Mouse (Mus musculus): ENCODE measurements around the gene Krt222. TPM values are rescaled to one million over a fixed set of nuclear protein-coding genes. Genes with fewer than 3 reads are reported as not detected.

Krt222 gene
- total and polyA plus RNA-seq, 2 experiments from 2014 or later: 4.5 to 6.9 TPM

DNA sequence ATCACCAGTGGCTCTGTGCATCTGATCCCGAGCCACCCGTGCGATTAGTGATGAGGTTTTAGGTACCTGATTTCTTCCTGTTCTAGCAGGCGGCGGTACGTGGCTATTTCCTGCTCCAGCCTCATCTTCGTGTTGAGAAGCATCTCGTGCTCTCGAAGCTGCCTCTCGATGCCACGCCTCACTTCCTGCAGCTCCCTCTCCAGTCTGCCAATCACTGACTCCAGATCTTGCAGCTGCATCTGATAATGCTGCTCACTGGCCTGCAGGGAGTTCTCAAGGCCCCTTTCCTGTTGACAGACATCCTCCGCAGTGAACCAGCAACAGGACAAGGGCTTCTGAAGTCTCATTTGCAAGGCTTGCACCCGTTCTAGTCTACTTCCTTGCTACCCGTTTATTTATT is 5.4 kb downstream of the Krt222 start:
- TF ChIP-seq CTCF (IDR thresholded peaks at IDR 0.05; ENCODE audit: low read depth) (no peak), EP300 (IDR thresholded peaks at IDR 0.05; ENCODE audit: low read depth) (no peak)
- Histone ChIP-seq H3K4me2 (ENCODE audit: low read depth, low read length) (no peak overlapping the region), H3K4me3 (ENCODE audit: low read depth, low read length) (no peak overlapping the region), H3K9me3 (replicated peaks; ENCODE audit: control insufficient read depth, low read length) (no peaks in the 10 kb centered on the region), H3K4me1 (ENCODE audit: control insufficient read depth, insufficient read depth) (peaks cover 3% of the 10 kb centered on the region; the same call in 1 of the 2 replicates), H3K27me3 (ENCODE audit: control insufficient read depth, insufficient read depth, low read length) (no peaks in the 10 kb centered on the region), H3K27ac (ENCODE audit: low read depth) (no peak overlapping the region), H3K9ac (replicated peaks; ENCODE audit: low read depth, low read length) (no peak overlapping the region), H3K36me3 (replicated peaks; ENCODE audit: control insufficient read depth, insufficient read depth, low read length) (no peaks in the 10 kb centered on the region)
- no peak for ATAC-seq (ENCODE audit: insufficient read depth, low read depth)
- peak; percentile 19 for DNase-seq (ENCODE audit: low spot score)
- 25% methylated on average over 14 of the region's 14 CpGs for WGBS

- ATAC-seq (ENCODE audit: insufficient read depth, low read depth) (no peak; the same call in 1 of the 2 replicates), DNase-seq (ENCODE audit: low spot score) (no peak)
- peak overlapping the region; percentile 82 for H3K4me2 ChIP-seq (ENCODE audit: low read depth, low read length)
- 23% methylated on average over 15 of the region's 15 CpGs for WGBS
- no peaks in the 10 kb centered on the region for H3K27me3 ChIP-seq (ENCODE audit: control insufficient read depth, insufficient read depth, low read length)
- peak overlapping the region; percentile 96 for H3K4me3 ChIP-seq (ENCODE audit: low read depth, low read length)
- H3K36me3 ChIP-seq (replicated peaks; ENCODE audit: control insufficient read depth, insufficient read depth, low read length): peaks cover 15% of the 10 kb centered on the region; the same call in 1 of the 2 replicates
- TF ChIP-seq EP300 (IDR thresholded peaks at IDR 0.05; ENCODE audit: low read depth): no peak
- no peak for TF ChIP-seq CTCF (IDR thresholded peaks at IDR 0.05; ENCODE audit: low read depth)
- no peaks in the 10 kb centered on the region for H3K9me3 ChIP-seq (replicated peaks; ENCODE audit: control insufficient read depth, low read length)
- peak overlapping the region; percentile 97 for H3K27ac ChIP-seq (ENCODE audit: low read depth)
- peaks cover 8% of the 10 kb centered on the region; the same call in 1 of the 2 replicates for H3K4me1 ChIP-seq (ENCODE audit: control insufficient read depth, insufficient read depth)
- H3K9ac ChIP-seq (replicated peaks; ENCODE audit: low read depth, low read length): peak overlapping the region; percentile 99
Measured at GRCm38 (mm10) chr11:99231049-99231816, 12.7 kb downstream of the Krt222 start.

DNA sequence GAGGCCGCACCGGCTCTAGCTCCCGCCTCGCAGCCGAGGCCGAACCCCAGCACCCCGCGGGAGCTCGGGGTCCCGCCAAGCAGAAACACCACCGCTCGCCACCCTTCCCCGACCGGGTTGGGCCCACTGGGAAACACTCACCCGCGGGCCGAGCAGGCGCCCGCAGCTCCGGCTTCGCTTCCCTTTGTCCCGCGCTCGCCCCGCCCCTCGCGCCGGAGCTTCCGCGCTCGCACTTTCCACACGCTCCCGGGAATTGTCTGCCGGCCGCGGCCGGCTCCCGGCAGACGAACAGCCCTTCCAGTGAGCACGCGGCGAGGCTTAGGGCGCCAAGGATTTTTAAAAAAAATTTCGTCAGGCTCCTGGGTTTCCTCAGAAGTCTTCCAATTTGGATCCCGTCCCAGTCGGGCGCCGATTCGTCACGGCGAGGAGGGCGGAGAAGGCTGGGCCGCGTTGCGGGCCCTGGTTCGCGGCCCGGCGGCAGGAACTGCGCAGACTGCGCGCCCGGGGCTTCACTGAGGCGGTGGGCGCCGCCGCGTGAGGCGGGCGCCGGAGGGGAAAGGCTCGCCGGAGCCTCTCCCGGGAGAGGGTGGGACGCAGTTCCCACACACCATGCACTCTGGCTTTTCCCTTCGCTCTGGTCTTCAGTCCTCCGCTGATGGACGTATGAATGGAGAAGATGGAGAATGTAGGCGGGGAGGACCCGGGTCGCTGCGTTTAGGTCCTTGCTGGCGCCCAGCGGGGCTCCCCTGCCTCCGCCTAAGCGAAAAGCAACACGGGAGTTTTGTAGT is 13.4 kb downstream of the Krt222 start, which contains the start of gene Smarce1:
TSS of gene Smarce1 (minus strand) at position 757 of the 788 bp plus-strand sequence.
- TF ChIP-seq CTCF (IDR thresholded peaks at IDR 0.05; ENCODE audit: low read depth): no peak
- TF ChIP-seq EP300 (IDR thresholded peaks at IDR 0.05; ENCODE audit: low read depth): 0 out of 2 replicates have a peak, but pooled peaks have one; percentile 14
- Histone ChIP-seq H3K4me1 (ENCODE audit: control insufficient read depth, insufficient read depth) (peaks cover 8% of the 10 kb centered on the region; the same call in 1 of the 2 replicates), H3K4me3 (ENCODE audit: low read depth, low read length) (peak within 1 kb of the TSS; percentile 96), H3K27me3 (ENCODE audit: control insufficient read depth, insufficient read depth, low read length) (no peaks in the 10 kb centered on the region), H3K36me3 (replicated peaks; ENCODE audit: control insufficient read depth, insufficient read depth, low read length) (peaks cover 22% of the 10 kb centered on the region), H3K4me2 (ENCODE audit: low read depth, low read length) (peak within 1 kb of the TSS; percentile 82), H3K9me3 (replicated peaks; ENCODE audit: control insufficient read depth, low read length) (no peaks in the 10 kb centered on the region), H3K9ac (replicated peaks; ENCODE audit: low read depth, low read length) (peak within 1 kb of the TSS; percentile 99), H3K27ac (ENCODE audit: low read depth) (peak within 1 kb of the TSS; percentile 97)
- WGBS: under 1% methylated on average over 76 of the region's 87 CpGs
- peak; percentile 53 for DNase-seq (ENCODE audit: low spot score)
- ATAC-seq (ENCODE audit: insufficient read depth, low read depth): peak; percentile 87

DNA sequence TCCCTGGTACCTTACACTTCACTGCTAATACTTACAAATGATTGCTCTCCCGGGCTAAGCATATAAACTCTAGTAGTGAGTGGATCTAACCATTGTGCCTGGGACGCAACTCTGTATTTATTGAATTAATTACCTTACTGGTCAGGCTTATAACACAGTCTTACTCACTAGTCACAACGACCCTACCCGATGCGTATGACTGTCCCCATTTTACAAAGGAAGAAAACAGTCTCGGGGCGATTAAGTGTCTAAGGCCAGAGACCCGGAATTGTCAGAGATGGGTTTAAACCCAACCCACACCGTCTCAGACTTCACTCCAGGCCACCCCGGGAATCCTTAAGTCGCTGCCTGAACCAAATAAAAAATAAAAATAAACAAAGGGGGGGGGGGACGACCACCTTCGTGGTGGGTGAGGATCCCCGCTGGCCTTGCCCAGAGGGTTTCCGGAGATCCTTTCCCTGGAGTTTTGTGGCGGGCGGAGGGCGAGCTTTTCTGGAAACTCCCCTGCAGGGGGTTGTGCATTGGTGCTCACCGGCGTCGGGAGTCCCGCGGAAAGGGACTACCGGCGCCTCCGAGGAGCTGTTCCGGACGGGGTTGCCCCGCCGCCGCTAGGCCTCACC is 14.1 kb downstream of the Krt222 start:
- H3K4me3 ChIP-seq (ENCODE audit: low read depth, low read length): peak overlapping the region; percentile 96
- under 1% methylated on average over 31 of the region's 31 CpGs for WGBS
- peaks cover 8% of the 10 kb centered on the region; the same call in 1 of the 2 replicates for H3K4me1 ChIP-seq (ENCODE audit: control insufficient read depth, insufficient read depth)
- peak overlapping the region; percentile 97 for H3K27ac ChIP-seq (ENCODE audit: low read depth)
- DNase-seq (ENCODE audit: low spot score) (peak; percentile 32), ATAC-seq (ENCODE audit: insufficient read depth, low read depth) (peak; percentile 67)
- no peaks in the 10 kb centered on the region for H3K9me3 ChIP-seq (replicated peaks; ENCODE audit: control insufficient read depth, low read length)
- H3K27me3 ChIP-seq (ENCODE audit: control insufficient read depth, insufficient read depth, low read length): no peaks in the 10 kb centered on the region
- H3K36me3 ChIP-seq (replicated peaks; ENCODE audit: control insufficient read depth, insufficient read depth, low read length): peaks cover 29% of the 10 kb centered on the region
- H3K4me2 ChIP-seq (ENCODE audit: low read depth, low read length): peak overlapping the region; percentile 82
- H3K9ac ChIP-seq (replicated peaks; ENCODE audit: low read depth, low read length): peak overlapping the region; percentile 99
- TF ChIP-seq EP300 (IDR thresholded peaks at IDR 0.05; ENCODE audit: low read depth) (no peak), CTCF (IDR thresholded peaks at IDR 0.05; ENCODE audit: low read depth) (no peak)

DNA sequence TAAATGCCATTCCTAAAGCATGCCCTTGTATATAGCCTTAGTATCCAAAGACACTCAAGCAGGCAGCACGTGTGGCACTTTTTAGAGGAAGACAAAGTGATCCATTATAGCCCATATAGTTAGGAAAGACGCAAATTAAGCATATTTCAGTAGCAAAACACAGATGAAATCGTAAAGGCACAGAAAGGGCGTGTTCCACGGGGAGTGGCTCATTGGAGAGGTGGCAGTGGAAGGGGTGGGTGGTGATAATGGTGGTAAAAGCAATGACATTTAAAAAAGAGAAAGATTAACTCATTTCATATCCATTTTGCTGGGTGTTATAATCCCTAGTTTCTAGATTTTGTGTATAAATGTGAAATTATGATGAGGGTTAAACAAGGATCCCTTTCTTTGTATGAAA is 17.6 kb downstream of the Krt222 start:
- TF ChIP-seq EP300 (IDR thresholded peaks at IDR 0.05; ENCODE audit: low read depth) (no peak), CTCF (IDR thresholded peaks at IDR 0.05; ENCODE audit: low read depth) (no peak)
- WGBS: 88% methylated on average over 5 of the region's 5 CpGs
- H3K4me3 ChIP-seq (ENCODE audit: low read depth, low read length): no peak overlapping the region
- H3K9me3 ChIP-seq (replicated peaks; ENCODE audit: control insufficient read depth, low read length): no peaks in the 10 kb centered on the region
- DNase-seq (ENCODE audit: low spot score): no peak
- no peak overlapping the region for H3K27ac ChIP-seq (ENCODE audit: low read depth)
- H3K4me2 ChIP-seq (ENCODE audit: low read depth, low read length): no peak overlapping the region
- no peaks in the 10 kb centered on the region for H3K27me3 ChIP-seq (ENCODE audit: control insufficient read depth, insufficient read depth, low read length)
- peaks cover 51% of the 10 kb centered on the region for H3K36me3 ChIP-seq (replicated peaks; ENCODE audit: control insufficient read depth, insufficient read depth, low read length)
- peaks cover 15% of the 10 kb centered on the region; the same call in 1 of the 2 replicates for H3K4me1 ChIP-seq (ENCODE audit: control insufficient read depth, insufficient read depth)
- H3K9ac ChIP-seq (replicated peaks; ENCODE audit: low read depth, low read length): no peak overlapping the region
- no peak for ATAC-seq (ENCODE audit: insufficient read depth, low read depth)

All from heart, postnatal 0 days (tissue).